Mouse (Mus musculus) ES-Bruce4 (cell line): ENCODE results near the gene Prickle2.

Experiments used
- CTCF ChIP-seq: IDR thresholded peaks from one replicate; pipeline ENCODE4 v1.8.1; 2011; ENCODE audit warnings: low read depth, low read length
- POLR2A ChIP-seq: IDR thresholded peaks from one replicate; pipeline ENCODE4 v1.8.1; 2011; ENCODE audit warnings: low read length; ENCODE audit not compliant: insufficient read depth

DNA sequence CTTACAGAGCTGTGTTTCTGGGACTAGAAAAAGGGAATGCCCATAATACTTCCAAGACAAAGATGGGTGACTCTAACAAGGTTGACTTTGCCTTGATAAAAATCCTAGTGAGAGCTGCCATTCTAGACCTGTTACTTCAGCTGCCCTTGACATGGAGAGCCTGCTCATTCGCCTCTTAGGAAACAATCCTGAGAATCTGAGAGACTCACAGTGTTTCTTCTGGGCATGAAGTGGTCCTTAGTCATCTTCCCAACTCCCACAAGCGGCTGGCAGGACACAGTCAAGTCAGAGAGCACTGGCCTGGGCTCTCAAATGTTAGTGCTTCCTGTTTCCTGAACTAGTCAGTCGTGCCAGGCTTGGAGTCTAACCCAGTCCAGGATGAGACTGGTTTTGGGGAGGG, 281.0 kb downstream of the Prickle2 start:
- TF ChIP-seq POLR2A (no peak), CTCF (no peak)
